Mouse (Mus musculus) skeletal muscle tissue, postnatal 0 days (tissue): Measurements from ENCODE around the gene Zfp580. TPM values are rescaled to one million over a fixed set of nuclear protein-coding genes. Genes with fewer than 3 reads are reported as not detected.

ENCODE experiments used
- polyA plus RNA-seq: library from polyadenylated mRNA; unstranded; fragments of >200 nt; fragmentation: Nextera tagmentation; extraction: Ambion mirVana; gene quantifications from 2 replicates; pipeline ENCODE4 v1.2.1, GENCODE M21; 2015

Zfp580 gene
- 15.9 and 17.3 TPM in 2 replicates for polyA plus RNA-seq

DNA sequence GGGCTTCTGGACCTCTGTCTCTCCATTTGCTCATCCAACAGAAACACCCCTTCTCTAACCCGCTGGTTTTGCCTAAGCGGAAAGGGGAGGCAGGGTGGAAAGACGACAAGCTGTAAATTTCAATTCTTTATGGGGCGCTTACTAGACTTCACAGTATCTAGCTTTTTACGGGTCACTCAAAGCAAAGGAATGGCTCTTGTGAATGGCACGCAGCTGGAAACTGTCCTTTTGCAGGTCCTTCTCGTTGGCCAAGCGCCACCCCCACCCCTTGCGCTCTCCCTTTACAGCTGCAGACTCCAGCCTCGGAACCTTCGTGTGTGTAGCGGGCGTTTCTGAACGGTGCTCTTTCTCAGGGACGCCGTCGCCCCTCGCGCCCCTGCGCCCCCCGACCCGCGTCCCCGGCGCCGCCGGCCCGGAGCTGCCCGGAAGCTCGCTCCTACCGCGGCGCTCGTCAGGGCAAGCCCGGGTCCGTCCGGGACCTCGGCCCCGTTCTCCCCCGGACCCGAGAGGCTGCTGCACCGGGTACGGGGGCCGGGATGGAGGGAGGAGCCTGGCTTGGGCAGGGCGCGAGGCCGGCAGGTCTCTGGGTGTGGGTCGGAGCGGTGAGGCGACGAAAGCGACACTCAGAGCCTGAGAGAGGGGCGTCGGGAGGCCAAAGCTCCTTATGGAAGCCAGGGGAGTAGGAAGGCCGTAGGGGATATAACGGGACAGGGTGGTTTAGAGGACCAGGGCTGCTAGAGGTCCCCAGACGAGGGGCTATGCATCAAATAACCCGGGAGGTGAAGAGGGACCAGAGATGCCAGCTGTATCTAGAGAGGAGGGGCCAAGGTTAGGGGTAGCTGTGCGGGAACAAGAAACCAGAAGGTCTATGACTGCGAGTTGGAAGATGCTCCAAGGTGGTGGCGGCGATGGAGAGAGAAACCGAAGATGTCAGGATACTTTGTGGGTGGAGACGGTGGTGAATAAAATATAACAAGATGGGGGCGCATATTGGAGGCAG, at the start of gene Zfp580:
Gene Zfp580 (plus strand): TSS at position 346 of the 1,000 bp plus-strand sequence.

DNA sequence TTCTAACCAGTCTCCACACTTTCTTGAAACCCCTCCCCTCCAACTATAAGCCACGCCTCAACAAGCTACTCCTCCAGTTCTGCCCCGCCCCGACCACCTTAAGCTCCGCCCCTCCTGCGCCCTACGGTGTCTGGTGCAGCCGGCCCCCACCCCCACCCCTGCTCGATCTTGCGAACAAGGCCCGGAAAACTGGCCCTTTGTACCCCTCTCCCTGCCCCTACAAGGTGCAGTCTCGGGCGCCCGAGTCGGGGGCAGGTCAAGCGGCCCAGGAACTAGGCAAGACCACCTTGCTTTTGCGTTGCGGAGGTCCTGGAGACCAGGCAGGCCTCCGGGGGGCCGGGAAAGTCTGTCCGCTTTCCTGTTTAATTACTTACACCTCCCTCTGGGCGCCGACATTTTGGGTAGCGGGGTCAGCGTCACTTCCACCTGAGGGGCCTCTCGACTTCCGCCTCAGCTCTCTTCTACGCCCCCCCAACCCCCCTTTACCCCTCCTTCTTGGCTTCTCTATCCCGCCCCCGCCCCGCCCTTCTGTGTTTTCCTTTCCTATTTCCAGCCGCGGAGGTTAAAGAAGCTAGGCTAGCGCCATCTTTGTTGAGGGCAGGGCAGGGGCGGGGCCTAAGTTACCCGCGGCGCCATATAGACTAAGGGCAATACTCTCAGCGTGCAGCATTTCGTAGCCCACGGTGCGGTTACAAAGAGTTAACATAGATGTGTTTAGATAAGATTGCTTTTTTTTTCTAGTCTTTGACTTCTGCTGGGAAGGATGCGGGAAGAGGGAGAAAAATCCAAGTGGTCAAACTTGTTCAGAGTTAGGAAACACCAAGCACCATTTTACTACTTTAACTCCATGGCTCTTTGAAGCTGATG, 36.9 kb upstream of the Zfp580 start, which contains the start of the genes Zfp524 and Fiz1:
Gene Zfp524 (plus strand): TSS at position 165 of the 867 bp plus-strand sequence.
Gene Fiz1 (minus strand): TSS at position 447 of the 867 bp plus-strand sequence.

DNA sequence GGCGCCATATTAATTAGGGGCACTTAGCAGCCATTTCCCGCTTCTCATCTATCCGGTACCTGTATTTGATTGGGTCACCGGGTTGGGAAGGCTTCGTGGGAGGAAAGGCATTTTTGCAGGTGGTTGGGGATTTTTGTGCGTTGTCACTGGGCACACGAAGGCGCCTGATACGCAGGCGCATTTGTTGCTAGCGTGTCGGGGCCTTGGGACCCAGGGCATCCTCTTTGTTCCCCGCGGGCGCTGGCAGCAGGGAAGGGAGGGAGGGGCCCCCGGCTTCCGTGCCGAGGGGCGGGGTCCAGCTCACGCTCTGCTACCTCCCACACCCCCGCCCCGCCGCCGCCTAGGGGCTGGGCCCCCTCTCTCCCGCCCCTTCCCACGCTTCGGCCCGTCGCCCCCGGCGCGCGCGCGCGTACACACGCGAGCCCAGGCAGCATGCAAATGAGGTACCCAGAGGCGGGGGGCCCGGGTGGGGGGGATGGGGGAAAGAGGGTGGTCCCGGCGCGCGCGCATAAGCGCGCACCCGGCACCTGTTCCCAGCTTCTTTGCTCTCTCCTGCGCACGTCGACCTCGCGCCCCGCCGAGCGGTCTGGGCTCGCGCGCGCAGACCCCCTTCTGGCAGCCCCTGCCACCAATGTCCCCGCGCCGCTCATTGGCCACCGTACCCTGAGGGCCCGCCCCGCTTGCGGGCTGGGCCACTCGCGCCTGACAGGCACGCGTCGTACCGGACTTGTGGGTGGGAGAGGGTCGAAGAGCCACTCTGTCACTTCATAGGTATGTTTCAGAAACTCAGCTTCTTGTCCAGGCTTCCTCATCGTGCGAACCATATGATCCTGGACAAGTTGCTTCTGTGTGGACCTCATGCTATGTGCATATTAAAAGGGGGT, 36.0 kb upstream of the Zfp580 start, which contains the start of gene Gm44973:
Gene Gm44973 (plus strand): TSS at position 379 of the 884 bp plus-strand sequence.

DNA sequence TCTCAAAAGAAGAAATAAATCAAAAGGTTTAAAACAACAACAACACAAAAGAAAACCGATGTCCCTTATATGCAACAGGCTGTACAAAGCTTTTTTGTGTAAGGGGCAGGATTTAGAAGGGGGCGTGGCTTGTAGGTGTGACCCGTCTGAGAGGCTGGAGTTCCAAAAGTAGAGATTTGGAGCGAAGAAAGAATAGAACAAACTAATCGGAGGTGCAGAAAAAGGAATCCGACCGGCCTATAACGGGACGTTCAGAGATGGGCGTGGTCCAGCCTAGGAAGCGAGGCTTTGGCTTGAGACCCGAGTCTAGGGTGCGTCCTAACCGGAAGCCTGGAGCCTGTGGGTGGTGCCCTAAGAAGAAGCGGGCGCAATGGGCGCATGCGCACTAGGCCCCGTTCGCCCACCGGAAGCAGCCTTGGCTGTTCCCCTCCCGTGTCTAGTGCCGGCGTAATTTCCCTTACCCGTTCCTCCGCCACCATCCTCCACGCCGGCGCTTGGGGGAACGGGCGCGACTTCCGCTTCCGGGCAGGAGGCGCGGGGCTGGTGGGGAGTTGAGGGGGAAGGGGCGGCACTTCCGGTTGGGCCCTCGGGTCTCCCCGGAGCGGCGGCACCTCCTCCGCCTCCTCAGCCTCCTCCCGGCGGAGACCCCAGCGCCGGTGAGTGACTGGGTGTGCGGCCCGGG, 31.2 kb upstream of the Zfp580 start, which contains the start of the genes Zfp865 and Ccdc106:
Gene Zfp865 (plus strand): TSS at position 377 of the 682 bp plus-strand sequence.
Gene Ccdc106 (plus strand): TSS at position 554 of the 682 bp plus-strand sequence.

DNA sequence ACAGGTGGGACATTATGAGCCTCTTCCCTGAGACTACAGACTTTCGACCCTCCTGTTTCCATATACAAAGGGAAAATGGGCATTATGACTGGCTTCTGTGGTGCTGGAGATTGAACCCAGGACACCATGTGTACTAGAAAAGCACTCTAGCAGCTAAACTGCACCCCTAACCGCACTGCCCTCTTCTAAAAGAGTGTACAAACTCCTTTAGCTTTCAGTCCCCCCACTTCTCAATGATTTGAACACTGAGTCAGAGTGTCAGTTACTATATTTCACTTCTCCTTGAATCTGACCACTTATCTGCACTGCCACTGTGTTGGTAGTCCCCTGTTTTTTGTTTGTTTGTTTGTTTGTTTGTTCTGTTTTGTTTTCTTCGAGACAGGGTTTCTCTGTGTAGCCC, 17.5 kb upstream of the Zfp580 start, which contains the start of gene 4632433K11Rik:
Gene 4632433K11Rik (plus strand): TSS at position 301 of the 400 bp plus-strand sequence.

DNA sequence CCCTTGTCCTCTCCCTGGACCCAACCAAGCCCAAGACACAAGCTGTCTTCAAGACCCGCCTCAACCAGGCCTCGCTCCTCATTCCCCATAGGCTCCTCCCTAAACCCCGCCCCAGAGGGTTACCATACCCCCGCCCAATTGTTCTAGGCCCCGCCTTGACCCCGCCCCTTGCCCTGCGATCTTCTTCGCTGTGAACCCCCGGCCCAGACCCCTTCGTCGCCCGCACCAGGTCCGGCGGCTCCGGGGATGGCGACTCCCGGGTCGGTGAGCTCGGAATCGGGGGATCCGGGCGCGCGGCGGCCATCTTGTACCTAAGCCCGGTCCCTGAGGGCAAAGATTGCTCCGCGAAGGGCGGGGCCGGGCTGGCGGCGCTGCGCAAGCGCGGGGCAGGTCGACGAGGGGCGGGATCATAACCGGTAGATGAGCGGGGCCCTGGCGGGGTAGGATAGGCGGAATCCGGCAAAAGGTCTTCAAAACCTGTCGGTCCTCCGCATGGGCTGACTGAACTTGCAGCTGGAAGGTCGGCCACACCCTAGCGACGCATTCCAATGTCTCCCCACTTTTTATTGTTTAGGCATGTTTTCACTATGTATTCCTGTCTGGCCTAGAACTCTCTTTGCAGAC, 13.1 kb upstream of the Zfp580 start, which contains the start of gene Zfp784:
Gene Zfp784 (minus strand): TSS at position 338 of the 624 bp plus-strand sequence.

DNA sequence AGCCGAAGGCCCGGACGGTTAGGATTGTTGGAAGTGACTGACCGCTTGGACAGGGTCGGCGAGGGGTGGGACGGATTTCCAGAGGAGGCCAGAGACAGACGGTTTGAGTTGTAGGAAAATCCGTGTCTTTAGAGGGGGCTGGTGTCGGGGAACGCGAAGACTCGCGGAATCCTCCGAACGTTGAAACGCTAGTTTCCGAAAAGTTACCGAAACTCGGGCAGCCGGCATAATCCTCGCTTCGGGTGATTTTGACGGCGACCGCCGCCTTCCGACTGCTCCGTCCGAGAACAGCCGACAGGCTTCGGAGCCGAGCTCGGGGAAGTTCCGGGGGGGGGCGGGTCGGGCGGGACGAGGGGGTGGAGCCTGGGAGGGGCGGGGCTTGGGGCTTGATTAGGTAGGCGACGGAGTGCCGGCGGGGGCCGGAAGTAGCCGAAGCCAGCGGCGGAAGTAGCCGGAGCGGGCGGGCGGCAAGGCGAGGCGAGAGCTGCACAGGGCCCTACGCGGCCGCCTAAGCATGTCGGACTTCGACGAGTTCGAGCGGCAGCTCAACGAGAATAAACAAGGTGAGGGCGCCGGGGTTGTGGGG, 10.5 kb downstream of the Zfp580 start, which contains the start of gene U2af2:
Gene U2af2 (plus strand): TSS at position 370 of the 586 bp plus-strand sequence.

DNA sequence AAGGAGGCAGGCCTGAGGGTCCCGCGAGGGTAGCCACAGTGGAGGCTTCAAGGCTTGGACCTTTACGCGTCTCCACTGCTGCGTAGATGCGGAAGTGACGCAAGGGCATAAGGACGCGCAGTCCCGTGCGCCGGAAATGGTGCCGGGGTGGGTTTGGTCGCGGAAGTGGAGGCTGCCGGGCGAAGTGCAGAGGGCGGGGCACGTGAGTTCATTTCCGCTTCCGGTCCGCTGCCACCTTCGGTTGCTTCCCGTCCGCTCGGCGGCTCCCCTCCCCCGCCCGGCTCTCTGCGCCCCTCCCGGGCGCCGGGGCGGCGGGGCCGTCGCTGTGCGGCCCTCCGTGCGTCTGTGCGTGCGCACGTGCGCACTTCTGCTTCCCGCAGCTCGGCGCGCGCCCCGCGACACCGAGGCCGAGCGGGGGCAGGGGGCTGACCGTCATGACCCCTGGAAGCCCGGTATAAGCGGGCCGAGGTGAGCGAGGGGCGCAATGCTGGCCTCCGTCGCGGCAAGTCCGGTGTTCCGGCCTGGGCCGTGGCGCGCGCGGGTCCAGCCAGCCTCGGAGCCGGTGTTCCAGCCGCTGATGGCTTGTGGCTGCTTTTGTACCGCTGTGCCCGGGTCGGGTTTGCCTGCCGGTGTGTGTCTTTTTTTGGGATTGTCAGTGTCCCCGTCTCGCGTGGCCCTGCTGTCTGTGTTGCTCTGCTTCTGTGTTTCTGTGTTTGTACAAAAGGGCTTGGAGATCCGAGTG, 28.8 kb downstream of the Zfp580 start, which contains the start of gene Epn1:
Gene Epn1 (plus strand): TSS at position 226 of the 742 bp plus-strand sequence.

Other genes starting within 250 kb of the Zfp580 start
- 106 and 115 TPM in 2 replicates for gene Ube2s, start 238.9 kb upstream of the Zfp580 start, polyA plus RNA-seq
- gene Shisa7, start 206.8 kb upstream of the Zfp580 start, polyA plus RNA-seq, result not detected in 2 replicates
- 3.2 and 8.0 TPM in 2 replicates for gene Isoc2b, start 181.3 kb upstream of the Zfp580 start, polyA plus RNA-seq
- gene Isoc2a, start 174.4 kb upstream of the Zfp580 start, polyA plus RNA-seq, result 0.87 and 1.4 TPM in 2 replicates
- gene Gm36210, start 145.0 kb upstream of the Zfp580 start, polyA plus RNA-seq, result 0.10 TPM in 1 of 2 replicates, not detected in the other
- 1.8 and 2.0 TPM in 2 replicates for gene Zfp628, start 136.3 kb upstream of the Zfp580 start, polyA plus RNA-seq
- 0.66 and 1.3 TPM in 2 replicates for gene Nat14, start 129.5 kb upstream of the Zfp580 start, polyA plus RNA-seq
- 8.7 and 10.2 TPM in 2 replicates for gene Ssc5d, start 125.8 kb upstream of the Zfp580 start, polyA plus RNA-seq
- gene Sbk2, start 87.1 kb upstream of the Zfp580 start, polyA plus RNA-seq, result 6.5 and 8.4 TPM in 2 replicates
- not detected in 2 replicates for gene Sbk3, start 80.4 kb upstream of the Zfp580 start, polyA plus RNA-seq
- 9.2 and 12.0 TPM in 2 replicates for gene Zfp579, start 55.4 kb upstream of the Zfp580 start, polyA plus RNA-seq
- 14.0 and 16.9 TPM in 2 replicates for gene Zfp524, start 37.1 kb upstream of the Zfp580 start, polyA plus RNA-seq
- 16.4 and 17.7 TPM in 2 replicates for gene Fiz1, start 36.8 kb upstream of the Zfp580 start, polyA plus RNA-seq
- 0.17 and 1.3 TPM in 2 replicates for gene Gm44973, start 36.0 kb upstream of the Zfp580 start, polyA plus RNA-seq
- 3.0 and 3.2 TPM in 2 replicates for gene Zfp865, start 31.2 kb upstream of the Zfp580 start, polyA plus RNA-seq
- gene Ccdc106, start 31.0 kb upstream of the Zfp580 start, polyA plus RNA-seq, result 0.22 and 1.5 TPM in 2 replicates
- not detected in 2 replicates for gene 4632433K11Rik, start 17.4 kb upstream of the Zfp580 start, polyA plus RNA-seq
- 6.2 and 7.1 TPM in 2 replicates for gene Zfp784, start 13.1 kb upstream of the Zfp580 start, polyA plus RNA-seq
- 37.4 and 39.9 TPM in 2 replicates for gene U2af2, start 10.6 kb downstream of the Zfp580 start, polyA plus RNA-seq
- gene Epn1, start 28.7 kb downstream of the Zfp580 start, polyA plus RNA-seq, result 37.1 and 45.9 TPM in 2 replicates
- gene Rfpl4, start 65.4 kb downstream of the Zfp580 start, polyA plus RNA-seq, result not detected in 2 replicates
- 1.1 and 1.8 TPM in 2 replicates for gene Rasl2-9, start 74.4 kb downstream of the Zfp580 start, polyA plus RNA-seq
- gene Vmn1r55, start 98.1 kb downstream of the Zfp580 start, polyA plus RNA-seq, result not detected in 2 replicates
- not detected in 2 replicates for gene Vmn1r56, start 145.2 kb downstream of the Zfp580 start, polyA plus RNA-seq
- gene Vmn1r57, start 167.0 kb downstream of the Zfp580 start, polyA plus RNA-seq, result not detected in 2 replicates